Mouse (Mus musculus) lung, embryonic 15.5 days (tissue): ENCODE data around the gene Prss32. TPM values are rescaled to one million over a fixed set of nuclear protein-coding genes. Genes with fewer than 3 reads are reported as not detected.

Experiments
- ATAC-seq: fragments of 200-750 bp; cut with Nextera tagmentation; 2 replicates; pipeline ENCODE4 v1.8.0; 2017; ENCODE audit warnings: moderate number of reproducible peaks, borderline replicate concordance; ENCODE audit not compliant: low FRiP score, low TSS enrichment; ENCODE audit errors: extremely low read depth
- H3K27ac ChIP-seq: fragments of 300-500 bp; sonication (generic); 2 replicates; pipeline ENCODE4 v1.5.1; 2015; ENCODE audit warnings: moderate library complexity, mild to moderate bottlenecking, inconsistent platforms
- H3K27me3 ChIP-seq: fragments of 300-500 bp; sonication (generic); 2 replicates; pipeline ENCODE4 v1.6.1; 2015; ENCODE audit warnings: inconsistent platforms
- H3K36me3 ChIP-seq: fragments of 300-500 bp; sonication (generic); 2 replicates; pipeline ENCODE4 v1.6.1; 2015; ENCODE audit warnings: inconsistent platforms
- H3K4me1 ChIP-seq: fragments of 300-500 bp; sonication (generic); 2 replicates; pipeline ENCODE4 v1.6.1; 2015; ENCODE audit warnings: inconsistent platforms
- H3K4me2 ChIP-seq: fragments of 300-500 bp; sonication (generic); 2 replicates; pipeline ENCODE4 v1.6.1; 2015; ENCODE audit warnings: inconsistent platforms, mild to moderate bottlenecking, moderate library complexity
- H3K4me3 ChIP-seq: fragments of 300-500 bp; sonication (generic); 2 replicates; pipeline ENCODE4 v1.5.1; 2015; ENCODE audit warnings: mild to moderate bottlenecking, inconsistent platforms
- H3K9ac ChIP-seq: fragments of 300-500 bp; sonication (generic); 2 replicates; pipeline ENCODE4 v1.6.1; 2015; ENCODE audit warnings: inconsistent platforms
- H3K9me3 ChIP-seq: fragments of 300-500 bp; sonication (generic); 2 replicates; pipeline ENCODE4 v1.6.1; 2016; ENCODE audit warnings: inconsistent platforms
- WGBS: fragments of 180-500 bp; shearing (Covaris S2); methylation state at CpG from one replicate; pipeline ENCODE4 v1.1.7; 2015; 5-methylcytosine and 5-hydroxymethylcytosine counted together
- polyA plus RNA-seq: library from polyadenylated mRNA; unstranded; fragments of >200 nt; fragmentation: Nextera tagmentation; extraction: Ambion mirVana; gene quantifications from 2 replicates; pipeline ENCODE4 v1.2.1, GENCODE M21; 2015

Prss32 gene
- polyA plus RNA-seq, 1 experiment from 2014 or later = not detected

- no peaks in the 10 kb centered on the region for H3K4me1 ChIP-seq
- no peaks in the 10 kb centered on the region for H3K27me3 ChIP-seq
- H3K36me3 ChIP-seq = peaks cover 99% of the 10 kb centered on the region
- H3K9me3 ChIP-seq = peaks cover 12% of the 10 kb centered on the region; the same call in 1 of the 2 replicates
- H3K9ac ChIP-seq = no peak overlapping the region
- no peak overlapping the region for H3K27ac ChIP-seq
- H3K4me2 ChIP-seq = no peak overlapping the region
- no peak for ATAC-seq
- WGBS = 97% methylated on average over 25 of the region's 25 CpGs
- no peak overlapping the region for H3K4me3 ChIP-seq
Measured at GRCm38 (mm10) chr17:23819235-23819634, 24.4 kb upstream of the Prss32 start.

GRCm38 (mm10) chr17:23820731-23821130, 22.9 kb upstream of the Prss32 start:
- Histone ChIP-seq H3K9ac (no peak overlapping the region), H3K4me1 (no peaks in the 10 kb centered on the region), H3K27ac (no peak overlapping the region), H3K4me2 (no peak overlapping the region), H3K36me3 (peaks cover 99% of the 10 kb centered on the region), H3K27me3 (no peaks in the 10 kb centered on the region), H3K9me3 (peaks cover 12% of the 10 kb centered on the region; the same call in 1 of the 2 replicates), H3K4me3 (no peak overlapping the region)
- ATAC-seq = no peak
- WGBS = 97% methylated on average over 5 of the region's 5 CpGs

- Histone ChIP-seq H3K27ac (no peak overlapping the region), H3K4me3 (no peak overlapping the region), H3K4me1 (peaks cover 5% of the 10 kb centered on the region), H3K27me3 (no peaks in the 10 kb centered on the region), H3K36me3 (peaks cover 97% of the 10 kb centered on the region), H3K9me3 (peaks cover 12% of the 10 kb centered on the region; the same call in 1 of the 2 replicates), H3K9ac (no peak overlapping the region), H3K4me2 (no peak overlapping the region)
- ATAC-seq = peak; percentile 27; the same call in 1 of the 2 replicates
- 54% methylated on average over 5 of the region's 6 CpGs for WGBS
Measured at GRCm38 (mm10) chr17:23822094-23822493, 21.6 kb upstream of the Prss32 start.

GRCm38 (mm10) chr17:23823018-23823417, 20.6 kb upstream of the Prss32 start:
- Histone ChIP-seq H3K4me3 (no peak overlapping the region), H3K4me1 (peaks cover 14% of the 10 kb centered on the region), H3K27ac (no peak overlapping the region), H3K9ac (no peak overlapping the region), H3K9me3 (peaks cover 11% of the 10 kb centered on the region; the same call in 1 of the 2 replicates), H3K36me3 (peaks cover 88% of the 10 kb centered on the region), H3K27me3 (no peaks in the 10 kb centered on the region), H3K4me2 (no peak overlapping the region)
- ATAC-seq = no peak
- WGBS = 80% methylated on average over 16 of the region's 16 CpGs

GRCm38 (mm10) chr17:23823614-23824013, 20.0 kb upstream of the Prss32 start:
- 88% methylated on average over 12 of the region's 12 CpGs for WGBS

GRCm38 (mm10) chr17:23825591-23825990, 18.1 kb upstream of the Prss32 start:
- 75% methylated on average over 4 of the region's 4 CpGs for WGBS
- H3K9ac ChIP-seq = no peak overlapping the region

More at GRCm38 (mm10) chr17:23823614-23824013, 20.0 kb upstream of the Prss32 start:
- Histone ChIP-seq H3K9me3 (peaks cover 5% of the 10 kb centered on the region; the same call in 1 of the 2 replicates), H3K4me1 (peaks cover 16% of the 10 kb centered on the region), H3K27ac (no peak overlapping the region), H3K4me3 (no peak overlapping the region), H3K36me3 (peaks cover 82% of the 10 kb centered on the region), H3K27me3 (no peaks in the 10 kb centered on the region), H3K9ac (no peak overlapping the region), H3K4me2 (no peak overlapping the region)
- no peak for ATAC-seq

GRCm38 (mm10) chr17:23828271-23829001, 15.2 kb upstream of the Prss32 start:
- Histone ChIP-seq H3K4me2 (peak overlapping the region; percentile 71), H3K4me3 (peak overlapping the region; percentile 75), H3K9me3 (no peaks in the 10 kb centered on the region), H3K9ac (peak overlapping the region; percentile 73), H3K4me1 (peaks cover 16% of the 10 kb centered on the region), H3K27ac (peak overlapping the region; percentile 79), H3K27me3 (peaks cover 16% of the 10 kb centered on the region), H3K36me3 (peaks cover 35% of the 10 kb centered on the region)
- ATAC-seq = peak; percentile 70
- WGBS = 0% methylated on average over 47 of the region's 47 CpGs

More at GRCm38 (mm10) chr17:23825591-23825990, 18.1 kb upstream of the Prss32 start:
- Histone ChIP-seq H3K36me3 (peaks cover 63% of the 10 kb centered on the region), H3K4me3 (no peak overlapping the region), H3K27me3 (no peaks in the 10 kb centered on the region), H3K4me2 (no peak overlapping the region), H3K9me3 (no peaks in the 10 kb centered on the region), H3K27ac (no peak overlapping the region), H3K4me1 (peaks cover 16% of the 10 kb centered on the region)
- ATAC-seq = no peak

GRCm38 (mm10) chr17:23829064-23829619, 14.5 kb upstream of the Prss32 start, which contains the start of gene Elob:
Elob (minus strand) TSS chr17:23829136.
- Histone ChIP-seq H3K4me3 (peak within 1 kb of the TSS; percentile 75), H3K9me3 (no peaks in the 10 kb centered on the region), H3K4me2 (peak within 1 kb of the TSS; percentile 71), H3K9ac (peak within 1 kb of the TSS; percentile 73), H3K27ac (peak within 1 kb of the TSS; percentile 93), H3K4me1 (peaks cover 16% of the 10 kb centered on the region), H3K27me3 (peaks cover 21% of the 10 kb centered on the region), H3K36me3 (peaks cover 28% of the 10 kb centered on the region)
- WGBS = under 1% methylated on average over 38 of the region's 42 CpGs
- ATAC-seq = peak; percentile 93

GRCm38 (mm10) chr17:23831201-23831600, 12.5 kb upstream of the Prss32 start:
- WGBS = 96% methylated on average over 1 of the region's 1 CpGs
- Histone ChIP-seq H3K9me3 (no peaks in the 10 kb centered on the region), H3K27me3 (peaks cover 21% of the 10 kb centered on the region), H3K4me2 (no peak overlapping the region), H3K4me1 (peaks cover 16% of the 10 kb centered on the region), H3K36me3 (peaks cover 8% of the 10 kb centered on the region), H3K27ac (no peak overlapping the region), H3K9ac (no peak overlapping the region), H3K4me3 (no peak overlapping the region)
- no peak for ATAC-seq

- no peak within 1 kb of the TSS for H3K4me2 ChIP-seq
- no peak for ATAC-seq
Measured at GRCm38 (mm10) chr17:23836006-23836575, 7.6 kb upstream of the Prss32 start, which contains the start of gene Prss33. Prss33 (minus strand) TSS chr17:23836056.

GRCm38 (mm10) chr17:23841145-23841544, 2.5 kb upstream of the Prss32 start:
- no peak overlapping the region for H3K27ac ChIP-seq
- ATAC-seq = 0 out of 2 replicates have a peak, but pooled peaks have one; percentile 31
- 34% methylated on average over 4 of the region's 4 CpGs for WGBS
- H3K9me3 ChIP-seq = no peaks in the 10 kb centered on the region
- no peak overlapping the region for H3K4me3 ChIP-seq
- no peak overlapping the region for H3K4me2 ChIP-seq
- 0 out of 2 replicates have a peak, but pooled peaks cover 4% of the 10 kb centered on the region for H3K27me3 ChIP-seq
- H3K36me3 ChIP-seq = no peaks in the 10 kb centered on the region
- no peak overlapping the region for H3K9ac ChIP-seq
- H3K4me1 ChIP-seq = no peaks in the 10 kb centered on the region

More at GRCm38 (mm10) chr17:23836006-23836575, 7.6 kb upstream of the Prss32 start, which contains the start of gene Prss33:
- H3K9me3 ChIP-seq = no peaks in the 10 kb centered on the region
- H3K9ac ChIP-seq = no peak within 1 kb of the TSS
- no peak within 1 kb of the TSS for H3K4me3 ChIP-seq
- no peak within 1 kb of the TSS for H3K27ac ChIP-seq
- H3K4me1 ChIP-seq = no peaks in the 10 kb centered on the region
- WGBS = 75% methylated on average over 8 of the region's 8 CpGs
- H3K36me3 ChIP-seq = no peaks in the 10 kb centered on the region
- peaks cover 21% of the 10 kb centered on the region for H3K27me3 ChIP-seq
